Comparison of ENCODE assay signal across 19 mouse cellular contexts in the genomic region with DNA sequence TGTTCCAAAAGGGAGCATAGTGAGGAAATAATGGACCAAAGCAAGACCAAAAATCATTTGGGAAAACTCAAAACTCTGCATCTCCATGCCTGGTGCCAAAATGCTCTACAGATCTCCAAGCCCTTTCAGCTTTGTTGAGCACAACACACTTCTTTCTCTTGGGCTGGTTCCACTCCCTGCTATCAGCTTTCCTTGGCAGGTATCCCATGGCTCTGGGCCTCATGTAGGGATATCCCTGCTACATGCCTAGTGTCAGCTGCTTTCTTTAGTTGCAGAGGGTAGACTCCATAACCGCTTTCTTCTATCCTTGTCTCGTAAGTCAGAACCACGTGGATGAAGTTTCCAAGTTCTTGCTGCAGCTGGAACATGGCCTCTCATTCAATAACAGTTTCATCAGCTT.
DNase-seq lines count a peak whose midpoint lies in the region.
"Had no signal": no experiment of that assay in that cellular context is flagged by ENCODE, and none has a peak within 500 bp of the region (broad histone marks: within the 10 kb centered on the region; RNA-seq: fewer than 3 reads in every experiment).

No protein-coding gene starts in this region.

- WGBS in heart, embryonic 10.5 days, result 86% methylated on average over 3 of the region's 3 CpGs

- no peaks in the 10 kb centered on the region for H3K9me3 ChIP-seq in heart, embryonic 10.5 days
- H3K9me3 ChIP-seq: forebrain, embryonic 13.5 days; heart, embryonic 15.5 days; hindbrain, embryonic 15.5 days; kidney, embryonic 15.5 days had no signal

- no peaks in the 10 kb centered on the region for H3K27me3 ChIP-seq in heart, embryonic 10.5 days (ENCODE audit: insufficient read depth, poor library complexity, severe bottlenecking)
- H3K27me3 ChIP-seq: embryonic facial prominence, embryonic 13.5 days; forebrain, embryonic 13.5 days; heart, embryonic 15.5 days; hindbrain, embryonic 15.5 days; kidney, embryonic 15.5 days had no signal

- H3K27ac ChIP-seq in heart, embryonic 10.5 days, result no peak overlapping the region
- H3K27ac ChIP-seq: embryonic facial prominence, embryonic 13.5 days; forebrain, embryonic 13.5 days; gastrocnemius, adult 2 months; heart, embryonic 15.5 days; hindbrain, embryonic 15.5 days; kidney, embryonic 15.5 days had no signal

- H3K4me1 ChIP-seq in heart, embryonic 10.5 days, result no peaks in the 10 kb centered on the region
- H3K4me1 ChIP-seq: embryonic facial prominence, embryonic 13.5 days; forebrain, embryonic 13.5 days; heart, embryonic 15.5 days; hindbrain, embryonic 15.5 days; kidney, embryonic 15.5 days had no signal

- H3K36me3 ChIP-seq in heart, embryonic 10.5 days, result no peaks in the 10 kb centered on the region
- H3K36me3 ChIP-seq: embryonic facial prominence, embryonic 13.5 days; heart, embryonic 15.5 days; hindbrain, embryonic 15.5 days; kidney, embryonic 15.5 days had no signal

- DNase-seq in cerebellum, postnatal 10 days, result peak; percentile 45 to 50
- no peak for DNase-seq in cerebellum, adult 9-11 months
- peak; percentile 11 for DNase-seq in gastrocnemius, postnatal 14 days
- DNase-seq in gastrocnemius, postnatal 25 days, result no peak
- DNase-seq in heart, adult 8-10 months (ENCODE audit: low spot score), result peak; percentile 48
- no peak for DNase-seq in heart, embryonic 10.5 days (ENCODE audit: low spot score)
- DNase-seq in heart, postnatal 36 days, result peak; percentile 28 to 31
- DNase-seq in adrenal gland, postnatal 25 days, result no peak
- DNase-seq: adrenal gland, postnatal 10 days; B cell, adult 2 months; cerebellum, adult 18-20 months; forebrain, postnatal 0 days; gastrocnemius, adult 2 months; kidney, adult 2 months had no signal

- no peak overlapping the region for H3K4me3 ChIP-seq in heart, embryonic 10.5 days
- H3K4me3 ChIP-seq: embryonic facial prominence, embryonic 13.5 days; forebrain, embryonic 13.5 days; gastrocnemius, adult 2 months; heart, embryonic 15.5 days; hindbrain, embryonic 15.5 days; kidney, embryonic 15.5 days had no signal

- intact Hi-C loops in gastrocnemius, postnatal 14 days (cut with DNase I; ENCODE audit: low total_unique reads), result no loop called here
- intact Hi-C loops in heart, postnatal 36 days (cut with DNase I), result no loop called here

Comparison
In these comparisons a context has a peak if more than half of its experiments do, and no peak if none do; other contexts are left out.
1. DNase-seq: peak in cerebellum, postnatal 10 days (2 of 2), gastrocnemius, postnatal 14 days (single experiment), heart, adult 8-10 months (single experiment) and heart, postnatal 36 days (2 of 2); none in cerebellum, adult 9-11 months (single experiment), gastrocnemius, postnatal 25 days (single experiment), heart, embryonic 10.5 days (single experiment) and adrenal gland, postnatal 25 days (single experiment).